Mouse (Mus musculus) small intestine, adult 2 months (tissue): ENCODE data around the gene Adamtsl3.

Experiments
- CTCF ChIP-seq: fragments of 200-500 bp; IDR thresholded peaks from 2 replicates; pipeline ENCODE4 v1.5.1; 2012; ENCODE audit warnings: low read depth, mild to moderate bottlenecking, control low read depth, inconsistent platforms, low read length, moderate library complexity, mixed read lengths; ENCODE audit not compliant: insufficient replicate concordance, insufficient read length; ENCODE audit errors: extremely low read depth
- POLR2A ChIP-seq: fragments of 200-500 bp; IDR thresholded peaks from 2 replicates; pipeline ENCODE4 v1.6.1; 2012; ENCODE audit warnings: low read depth, mild to moderate bottlenecking, control low read depth, inconsistent platforms, low read length, moderate library complexity

GRCm38 (mm10) chr7:82581802-82582201 lies 246.3 kb downstream of the Adamtsl3 start:
- TF ChIP-seq CTCF (no peak), POLR2A (no peak)
